Mouse (Mus musculus) adrenal gland, postnatal 14 days (tissue): ENCODE measurements at regions not wholly inside any gene's neighbourhood (a gene's known extent, or its start where the extent isn't known, plus 50 kb on each side); places are given as distances from the start of the nearest gene placed in this dataset.

Experiments
- DNase-seq: peaks from one replicate; pipeline ENCODE4 v3.0.0; 2021; ENCODE audit warnings: mixed read lengths

GRCm38 (mm10) chr1:88902426-88902825 lies 167.8 kb upstream of the Sh3bp4 start:
- DNase-seq = no peak

- no peak for DNase-seq
These were observed 162.3 kb upstream of the Sh3bp4 start for GRCm38 (mm10) chr1:88907766-88908463.

- DNase-seq = no peak
These were observed 161.5 kb upstream of the Sh3bp4 start for GRCm38 (mm10) chr1:88908683-88909082.

- no peak for DNase-seq
These were observed 160.9 kb upstream of the Sh3bp4 start for GRCm38 (mm10) chr1:88909314-88909713.

GRCm38 (mm10) chr1:88909864-88910573 lies 160.2 kb upstream of the Sh3bp4 start:
- DNase-seq = no peak

- no peak for DNase-seq
These were observed 158.5 kb upstream of the Sh3bp4 start for GRCm38 (mm10) chr1:88911724-88912123.

GRCm38 (mm10) chr1:88916531-88917050 lies 153.6 kb upstream of the Sh3bp4 start:
- no peak for DNase-seq

- no peak for DNase-seq
These were observed 148.8 kb upstream of the Sh3bp4 start for GRCm38 (mm10) chr1:88921401-88921800.

- DNase-seq = peak; percentile 11
These were observed 146.2 kb upstream of the Sh3bp4 start for GRCm38 (mm10) chr1:88923791-88924581.

GRCm38 (mm10) chr1:88935191-88935590 lies 135.0 kb upstream of the Sh3bp4 start:
- DNase-seq = no peak

- DNase-seq = peak; percentile 24
These were observed 134.4 kb upstream of the Sh3bp4 start for GRCm38 (mm10) chr1:88935779-88936178.

- DNase-seq = no peak
These were observed 132.9 kb upstream of the Sh3bp4 start for GRCm38 (mm10) chr1:88937327-88937726.

- no peak for DNase-seq
These were observed 131.8 kb upstream of the Sh3bp4 start for GRCm38 (mm10) chr1:88938458-88938857.

- DNase-seq = no peak
These were observed 127.2 kb upstream of the Sh3bp4 start for GRCm38 (mm10) chr1:88943039-88943438.

- no peak for DNase-seq
These were observed 124.3 kb upstream of the Sh3bp4 start for GRCm38 (mm10) chr1:88945868-88946267.

GRCm38 (mm10) chr1:88946374-88946773 lies 123.8 kb upstream of the Sh3bp4 start:
- no peak for DNase-seq

- DNase-seq = no peak
These were observed 120.3 kb upstream of the Sh3bp4 start for GRCm38 (mm10) chr1:88949911-88950310.

GRCm38 (mm10) chr1:88953516-88953915 lies 116.7 kb upstream of the Sh3bp4 start:
- DNase-seq = no peak

GRCm38 (mm10) chr1:88954784-88955183 lies 115.4 kb upstream of the Sh3bp4 start:
- no peak for DNase-seq

- no peak for DNase-seq
These were observed 113.2 kb upstream of the Sh3bp4 start for GRCm38 (mm10) chr1:88957061-88957460.

GRCm38 (mm10) chr1:88959715-88960114 lies 110.5 kb upstream of the Sh3bp4 start:
- peak; percentile 47 for DNase-seq

GRCm38 (mm10) chr1:88960142-88960541 lies 110.1 kb upstream of the Sh3bp4 start:
- no peak for DNase-seq
